Mouse (Mus musculus): ENCODE results near the gene Tas1r2. TPM values are rescaled to one million over a fixed set of nuclear protein-coding genes. Genes with fewer than 3 reads are reported as not detected.

The Tas1r2 gene
- not detected in 2 replicates for polyA plus RNA-seq (2014; fragmentation: Nextera tagmentation; extraction: Ambion mirVana)

DNA sequence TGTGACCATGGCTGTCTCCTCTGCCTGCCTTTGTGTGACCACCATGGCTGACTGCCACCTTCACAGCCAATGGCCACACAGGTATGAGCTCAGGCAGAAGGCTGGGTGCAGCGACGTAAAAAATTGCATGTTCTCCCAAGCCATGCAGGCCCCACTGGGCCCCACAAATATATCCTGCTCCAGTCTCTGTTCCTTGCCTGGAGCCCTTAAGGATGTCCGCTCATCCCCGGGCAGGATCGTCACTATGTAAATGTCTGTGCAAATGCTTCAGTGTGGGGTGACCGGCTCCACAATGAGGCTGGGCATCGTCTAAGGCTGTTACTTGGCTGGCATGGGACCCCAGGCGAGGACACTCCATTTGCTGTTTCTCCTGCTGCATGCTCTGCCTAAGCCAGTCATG lies at the start of gene Tas1r2:
Gene Tas1r2, plus strand, starts transcription at position 301 of the 400 bp plus-strand sequence.
- 93% methylated on average over 8 of the region's 8 CpGs for WGBS

DNA sequence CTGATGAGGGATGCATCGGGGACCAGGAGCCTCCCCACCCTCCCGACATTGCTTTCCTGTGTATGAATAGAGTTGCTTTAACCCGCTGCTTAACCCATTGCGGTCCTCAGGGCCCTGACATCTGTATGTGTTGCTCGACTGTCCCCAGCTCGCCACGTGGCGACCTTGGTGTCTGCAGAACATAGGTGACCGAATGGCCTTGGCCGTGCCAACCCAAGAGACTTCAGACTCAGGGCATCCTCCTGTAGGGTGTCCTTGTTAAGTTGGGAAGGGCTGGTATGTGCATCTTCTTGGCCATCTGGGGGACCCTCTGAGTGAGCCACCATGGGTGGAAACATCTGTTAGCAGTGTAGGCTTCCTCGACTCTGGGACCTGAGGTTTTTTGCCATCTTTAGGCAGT lies 48.1 kb upstream of the Tas1r2 start:
- 81% methylated on average over 8 of the region's 11 CpGs for WGBS
- Histone ChIP-seq H3K4me2 (ENCODE audit: low read depth, low read length) (no peak overlapping the region), H3K9me3 (ENCODE audit: control insufficient read depth, low read length) (no peaks in the 10 kb centered on the region), H3K27me3 (replicated peaks; ENCODE audit: control insufficient read depth, insufficient read depth, low read length) (no peaks in the 10 kb centered on the region), H3K9ac (ENCODE audit: low read depth, low read length) (no peak overlapping the region), H3K4me1 (ENCODE audit: control insufficient read depth, insufficient read depth, low read length) (peaks cover 10% of the 10 kb centered on the region), H3K36me3 (ENCODE audit: control insufficient read depth, insufficient read depth, low read length) (peaks cover 37% of the 10 kb centered on the region; the same call in 1 of the 2 replicates), H3K27ac (replicated peaks; ENCODE audit: low read depth, low read length) (no peak overlapping the region; the same call in 1 of the 2 replicates), H3K4me3 (ENCODE audit: low read depth, low read length) (no peak overlapping the region)
- DNase-seq (ENCODE audit: low spot score) (no peak), ATAC-seq (ENCODE audit: low read depth) (no peak)

More for the DNA sequence above, at the start of gene Tas1r2:
- Histone ChIP-seq H3K9ac (ENCODE audit: low read depth, low read length) (no peak within 1 kb of the TSS), H3K27ac (replicated peaks; ENCODE audit: low read depth, low read length) (no peak within 1 kb of the TSS), H3K4me2 (ENCODE audit: low read depth, low read length) (no peak within 1 kb of the TSS), H3K27me3 (replicated peaks; ENCODE audit: control insufficient read depth, insufficient read depth, low read length) (no peaks in the 10 kb centered on the region), H3K9me3 (ENCODE audit: control insufficient read depth, low read length) (no peaks in the 10 kb centered on the region), H3K4me3 (ENCODE audit: low read depth, low read length) (no peak within 1 kb of the TSS), H3K4me1 (ENCODE audit: control insufficient read depth, insufficient read depth, low read length) (no peaks in the 10 kb centered on the region), H3K36me3 (ENCODE audit: control insufficient read depth, insufficient read depth, low read length) (peaks cover 4% of the 10 kb centered on the region; the same call in 1 of the 2 replicates)
- ATAC-seq (ENCODE audit: low read depth) (no peak), DNase-seq (ENCODE audit: low spot score) (no peak)

GRCm38 (mm10) chr4:139606732-139607131 lies 46.6 kb upstream of the Tas1r2 start:
- no peak overlapping the region for H3K4me3 ChIP-seq (ENCODE audit: low read depth, low read length)
- no peak overlapping the region for H3K27ac ChIP-seq (replicated peaks; ENCODE audit: low read depth, low read length)
- H3K9me3 ChIP-seq (ENCODE audit: control insufficient read depth, low read length), result no peaks in the 10 kb centered on the region
- H3K9ac ChIP-seq (ENCODE audit: low read depth, low read length), result no peak overlapping the region
- H3K36me3 ChIP-seq (ENCODE audit: control insufficient read depth, insufficient read depth, low read length), result peaks cover 37% of the 10 kb centered on the region; the same call in 1 of the 2 replicates
- no peaks in the 10 kb centered on the region for H3K27me3 ChIP-seq (replicated peaks; ENCODE audit: control insufficient read depth, insufficient read depth, low read length)
- ATAC-seq (ENCODE audit: low read depth) (no peak), DNase-seq (ENCODE audit: low spot score) (no peak)
- peaks cover 5% of the 10 kb centered on the region for H3K4me1 ChIP-seq (ENCODE audit: control insufficient read depth, insufficient read depth, low read length)
- H3K4me2 ChIP-seq (ENCODE audit: low read depth, low read length), result no peak overlapping the region
- 88% methylated on average over 5 of the region's 5 CpGs for WGBS

GRCm38 (mm10) chr4:139608975-139609374 lies 44.4 kb upstream of the Tas1r2 start:
- ATAC-seq (ENCODE audit: low read depth) (no peak), DNase-seq (ENCODE audit: low spot score) (no peak)
- Histone ChIP-seq H3K4me1 (ENCODE audit: control insufficient read depth, insufficient read depth, low read length) (no peaks in the 10 kb centered on the region), H3K9ac (ENCODE audit: low read depth, low read length) (no peak overlapping the region), H3K9me3 (ENCODE audit: control insufficient read depth, low read length) (peaks cover 5% of the 10 kb centered on the region; the same call in 1 of the 2 replicates), H3K4me3 (ENCODE audit: low read depth, low read length) (no peak overlapping the region), H3K4me2 (ENCODE audit: low read depth, low read length) (no peak overlapping the region), H3K36me3 (ENCODE audit: control insufficient read depth, insufficient read depth, low read length) (peaks cover 51% of the 10 kb centered on the region), H3K27ac (replicated peaks; ENCODE audit: low read depth, low read length) (no peak overlapping the region), H3K27me3 (replicated peaks; ENCODE audit: control insufficient read depth, insufficient read depth, low read length) (no peaks in the 10 kb centered on the region)
- WGBS, result 65% methylated on average over 4 of the region's 4 CpGs

DNA sequence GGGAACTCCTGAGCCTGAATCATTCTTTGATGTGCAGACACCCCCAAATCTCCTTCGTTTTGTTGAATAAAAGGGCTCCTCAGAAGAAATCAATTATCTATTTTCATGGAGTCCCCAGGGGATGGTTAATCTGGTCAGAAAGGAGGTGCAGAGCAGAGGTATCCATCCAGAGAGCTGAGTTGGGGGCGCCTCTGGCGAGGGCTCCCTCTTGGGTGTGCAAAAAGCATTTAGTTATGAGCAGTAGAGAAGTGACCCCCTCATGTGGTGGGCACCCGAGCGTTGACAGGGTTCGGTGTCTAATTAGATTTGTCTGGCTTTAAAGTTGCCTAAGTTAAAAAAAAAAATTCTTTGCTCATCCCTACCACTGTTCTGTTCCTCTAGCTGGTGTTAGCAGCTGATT lies 42.4 kb upstream of the Tas1r2 start:
- peak; percentile 16; the same call in 1 of the 2 replicates for ATAC-seq (ENCODE audit: low read depth)
- Histone ChIP-seq H3K9me3 (ENCODE audit: control insufficient read depth, low read length) (peaks cover 6% of the 10 kb centered on the region; the same call in 1 of the 2 replicates), H3K4me1 (ENCODE audit: control insufficient read depth, insufficient read depth, low read length) (no peaks in the 10 kb centered on the region), H3K36me3 (ENCODE audit: control insufficient read depth, insufficient read depth, low read length) (peaks cover 53% of the 10 kb centered on the region), H3K9ac (ENCODE audit: low read depth, low read length) (no peak overlapping the region), H3K4me3 (ENCODE audit: low read depth, low read length) (no peak overlapping the region), H3K4me2 (ENCODE audit: low read depth, low read length) (no peak overlapping the region), H3K27ac (replicated peaks; ENCODE audit: low read depth, low read length) (0 out of 2 replicates have a peak overlapping the region, but pooled peaks have one; percentile 2), H3K27me3 (replicated peaks; ENCODE audit: control insufficient read depth, insufficient read depth, low read length) (no peaks in the 10 kb centered on the region)
- DNase-seq (ENCODE audit: low spot score), result peak; percentile 10
- WGBS, result 34% methylated on average over 6 of the region's 6 CpGs

- H3K36me3 ChIP-seq (ENCODE audit: control insufficient read depth, insufficient read depth, low read length), result peaks cover 52% of the 10 kb centered on the region
- ATAC-seq (ENCODE audit: low read depth), result peak; percentile 85
- DNase-seq (ENCODE audit: low spot score), result peak; percentile 92
- no peaks in the 10 kb centered on the region for H3K4me1 ChIP-seq (ENCODE audit: control insufficient read depth, insufficient read depth, low read length)
- H3K4me3 ChIP-seq (ENCODE audit: low read depth, low read length), result peak overlapping the region; percentile 21; the same call in 1 of the 2 replicates
- H3K27me3 ChIP-seq (replicated peaks; ENCODE audit: control insufficient read depth, insufficient read depth, low read length), result no peaks in the 10 kb centered on the region
- peak overlapping the region; percentile 2; the same call in 1 of the 2 replicates for H3K27ac ChIP-seq (replicated peaks; ENCODE audit: low read depth, low read length)
- peak overlapping the region; percentile 27; the same call in 1 of the 2 replicates for H3K9ac ChIP-seq (ENCODE audit: low read depth, low read length)
- 3% methylated on average over 10 of the region's 10 CpGs for WGBS
- H3K9me3 ChIP-seq (ENCODE audit: control insufficient read depth, low read length), result peaks cover 6% of the 10 kb centered on the region; the same call in 1 of the 2 replicates
- peak overlapping the region; percentile 46 for H3K4me2 ChIP-seq (ENCODE audit: low read depth, low read length)
Measured at GRCm38 (mm10) chr4:139611542-139611953, 41.8 kb upstream of the Tas1r2 start.

DNA sequence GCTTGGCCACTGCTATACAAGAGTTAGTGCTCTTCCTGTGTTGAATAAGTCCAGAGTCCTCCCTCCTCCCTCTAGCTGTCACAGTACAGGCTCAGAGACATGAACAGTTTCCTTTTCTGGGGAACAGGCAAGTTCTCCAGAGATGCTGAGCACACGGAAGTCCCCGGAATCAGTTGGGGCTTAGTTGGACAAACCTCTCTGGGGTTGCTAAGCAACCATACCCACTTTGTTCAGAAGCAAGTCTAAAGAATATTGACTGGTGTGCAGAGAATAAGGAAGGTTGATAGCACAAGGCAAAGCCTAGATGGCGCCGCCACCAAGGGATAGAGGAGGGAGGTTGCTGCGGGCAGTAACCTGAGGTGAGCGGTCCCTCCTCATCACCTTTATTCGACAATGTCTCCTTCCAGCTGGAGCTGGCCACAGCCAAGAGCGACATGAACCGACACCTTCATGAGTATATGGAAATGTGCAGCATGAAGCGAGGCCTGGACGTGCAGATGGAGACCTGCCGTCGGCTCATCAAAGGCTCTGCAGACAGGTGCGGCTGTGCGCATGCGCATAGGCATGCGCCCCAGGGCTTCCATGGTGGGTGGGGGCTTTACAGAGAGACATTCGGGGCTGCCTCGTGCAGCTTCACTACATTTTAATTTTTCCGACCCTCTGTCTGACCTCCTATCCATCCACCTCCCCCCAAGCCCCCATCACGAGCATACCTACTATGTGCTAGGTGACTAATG lies 38.6 kb upstream of the Tas1r2 start:
- H3K9ac ChIP-seq (ENCODE audit: low read depth, low read length), result no peak overlapping the region
- no peak for ATAC-seq (ENCODE audit: low read depth)
- H3K4me1 ChIP-seq (ENCODE audit: control insufficient read depth, insufficient read depth, low read length), result no peaks in the 10 kb centered on the region
- H3K9me3 ChIP-seq (ENCODE audit: control insufficient read depth, low read length), result peaks cover 6% of the 10 kb centered on the region; the same call in 1 of the 2 replicates
- 84% methylated on average over 21 of the region's 21 CpGs for WGBS
- H3K36me3 ChIP-seq (ENCODE audit: control insufficient read depth, insufficient read depth, low read length), result peaks cover 44% of the 10 kb centered on the region
- DNase-seq (ENCODE audit: low spot score), result no peak
- no peaks in the 10 kb centered on the region for H3K27me3 ChIP-seq (replicated peaks; ENCODE audit: control insufficient read depth, insufficient read depth, low read length)
- no peak overlapping the region for H3K27ac ChIP-seq (replicated peaks; ENCODE audit: low read depth, low read length)
- no peak overlapping the region for H3K4me2 ChIP-seq (ENCODE audit: low read depth, low read length)
- no peak overlapping the region for H3K4me3 ChIP-seq (ENCODE audit: low read depth, low read length)

GRCm38 (mm10) chr4:139616276-139617000 lies 36.9 kb upstream of the Tas1r2 start:
- Histone ChIP-seq H3K4me2 (ENCODE audit: low read depth, low read length) (peak overlapping the region; percentile 50), H3K9ac (ENCODE audit: low read depth, low read length) (peak overlapping the region; percentile 45), H3K36me3 (ENCODE audit: control insufficient read depth, insufficient read depth, low read length) (peaks cover 41% of the 10 kb centered on the region), H3K9me3 (ENCODE audit: control insufficient read depth, low read length) (peaks cover 6% of the 10 kb centered on the region; the same call in 1 of the 2 replicates), H3K27me3 (replicated peaks; ENCODE audit: control insufficient read depth, insufficient read depth, low read length) (no peaks in the 10 kb centered on the region), H3K4me3 (ENCODE audit: low read depth, low read length) (peak overlapping the region; percentile 32), H3K4me1 (ENCODE audit: control insufficient read depth, insufficient read depth, low read length) (no peaks in the 10 kb centered on the region), H3K27ac (replicated peaks; ENCODE audit: low read depth, low read length) (peak overlapping the region; percentile 44)
- DNase-seq (ENCODE audit: low spot score) (peak; percentile 88), ATAC-seq (ENCODE audit: low read depth) (peak; percentile 87)
- 20% methylated on average over 24 of the region's 24 CpGs for WGBS
